Mouse (Mus musculus) limb, embryonic 10.5 days (tissue): ENCODE results near the gene Ddx19a. TPM values are rescaled to one million over a fixed set of nuclear protein-coding genes. Genes with fewer than 3 reads are reported as not detected.

Experiments
- microRNA-seq: library from miRNA; unstranded; fragments of <30 nt; microRNA quantifications from one replicate; pipeline ENCODE4, GENCODE M21; 2017
- polyA plus RNA-seq: library from polyadenylated mRNA; unstranded; fragments of >200 nt; fragmentation: Nextera tagmentation; extraction: Ambion mirVana; gene quantifications from 2 replicates; pipeline ENCODE4 v1.2.1, GENCODE M21; 2016

Ddx19a gene
- polyA plus RNA-seq, 1 experiment from 2014 or later = 24.0 TPM

Small RNAs within 50 kb of the gene (microRNA-seq; reads per million reads assigned to microRNA genes)
- not detected for gene Gm24103
- gene Mir3473d = 2.6 reads per million

Other genes with a start within 250 kb of the Ddx19a start
- gene Il34, start 191.9 kb downstream of the Ddx19a start, polyA plus RNA-seq = 0.15 TPM in 1 of 2 replicates, not detected in the other
- gene Cog4, start 151.2 kb downstream of the Ddx19a start, polyA plus RNA-seq = 75.8 and 87.0 TPM in 2 replicates
- gene Sf3b3, start 151.0 kb downstream of the Ddx19a start, polyA plus RNA-seq = 232 and 238 TPM in 2 replicates
- 15.9 and 17.8 TPM in 2 replicates for gene Fuk, start 95.3 kb downstream of the Ddx19a start, polyA plus RNA-seq
- 42.2 and 42.7 TPM in 2 replicates for gene St3gal2, start 77.9 kb downstream of the Ddx19a start, polyA plus RNA-seq
- 6.5 and 9.0 TPM in 2 replicates for gene Ddx19b, start 34.0 kb upstream of the Ddx19a start, polyA plus RNA-seq
- gene Aars, start 35.3 kb upstream of the Ddx19a start, polyA plus RNA-seq = 79.0 and 81.8 TPM in 2 replicates
- gene Exosc6, start 58.5 kb upstream of the Ddx19a start, polyA plus RNA-seq = 21.5 and 36.6 TPM in 2 replicates
- gene Clec18a, start 94.6 kb upstream of the Ddx19a start, polyA plus RNA-seq = not detected in 2 replicates
- gene Pdpr, start 96.8 kb upstream of the Ddx19a start, polyA plus RNA-seq = 10.2 and 13.3 TPM in 2 replicates